In the genomic region with DNA sequence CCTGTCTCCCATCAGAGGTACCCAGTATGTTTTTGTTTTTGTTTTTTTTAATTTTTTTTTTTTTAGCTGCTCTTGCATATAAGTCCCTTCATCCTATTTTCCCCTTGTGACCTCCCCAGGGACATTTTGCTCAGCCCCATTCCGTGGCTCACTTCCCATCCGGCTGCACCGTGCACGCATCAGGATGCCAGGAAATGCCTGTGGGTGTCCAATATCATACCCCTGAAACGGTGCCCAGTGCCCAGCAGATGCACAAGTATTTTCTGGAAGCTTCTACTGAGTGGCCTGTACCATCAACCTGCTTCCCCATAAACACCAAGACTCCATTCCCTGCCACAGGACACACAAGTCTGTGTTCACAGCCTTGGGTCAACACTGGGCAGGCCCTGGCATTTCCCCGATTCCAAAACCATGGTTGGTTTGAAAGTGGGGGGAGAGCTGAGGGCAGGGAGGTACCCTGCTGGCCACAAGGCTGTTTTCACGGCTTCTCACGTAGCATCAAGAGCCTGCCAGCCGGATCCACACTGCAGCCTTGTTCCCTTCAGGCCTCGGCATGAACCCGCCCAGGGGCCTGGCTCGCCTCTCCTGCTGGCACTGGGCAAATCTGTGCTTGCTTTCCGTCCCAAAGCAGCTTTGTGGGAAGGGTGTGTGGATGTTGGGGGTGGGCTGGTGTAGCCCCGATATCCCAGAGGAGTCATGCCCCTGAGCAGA, we compare ENCODE assay signal across 13 mouse cellular contexts. TPM values are rescaled to one million over a fixed set of nuclear protein-coding genes. Genes with fewer than 3 reads are reported as not detected.
DNase-seq lines count a peak whose midpoint lies in the region; ATAC-seq and TF ChIP-seq lines count a peak whose summit lies in the region.
"Had no signal": no experiment of that assay in that cellular context is flagged by ENCODE, and none has a peak within 500 bp of the region (broad histone marks: within the 10 kb centered on the region; RNA-seq: fewer than 3 reads in every experiment).

No protein-coding gene starts in this region.

- intact Hi-C loops in heart, postnatal 25 days (cut with DNase I), result no loop called here

- DNase-seq in cerebellum, adult 8-10 months, result no peak
- DNase-seq in right cerebral cortex, postnatal 10 days (ENCODE audit: low spot score in 2 of 2), result peak; percentile 59 to 70
- no peak for DNase-seq in right cerebral cortex, adult 2 months (ENCODE audit: low spot score in 2 of 2)
- DNase-seq in gastrocnemius, adult 8-10 months (ENCODE audit: low spot score in 2 of 2), result peak; percentile 33 to 54
- no peak for DNase-seq in heart, postnatal 25 days (ENCODE audit: low spot score)
- no peak for DNase-seq in lung, adult 2 months
- DNase-seq: kidney, adult 18-20 months; spleen, adult 18-20 months had no signal

- peak overlapping the region; percentile 51 for H3K4me2 ChIP-seq in myocyte (ENCODE audit: low read depth)

- H3K4me3 ChIP-seq in myocyte, result no peak overlapping the region
- no peak overlapping the region for H3K4me3 ChIP-seq in lung, adult 2 months (replicated peaks; ENCODE audit: extremely low read depth, low read depth, low read length)
- H3K4me3 ChIP-seq: heart, adult 2 months had no signal

- H3K4me1 ChIP-seq in lung, adult 2 months (ENCODE audit: control insufficient read depth, insufficient read depth, low read length), result peaks cover 6% of the 10 kb centered on the region; the same call in 1 of the 2 replicates

- TF ChIP-seq CTCF in lung, adult 2 months (IDR thresholded peaks at IDR 0.05; ENCODE audit: insufficient read depth, low read length), result no peak

- 60% methylated on average over 14 of the region's 14 CpGs for WGBS in lung, adult 2 months

- no peaks in the 10 kb centered on the region for H3K79me2 ChIP-seq in myocyte (ENCODE audit: control insufficient read depth, insufficient read depth)

- no peaks in the 10 kb centered on the region for H3K27me3 ChIP-seq in myocyte (ENCODE audit: control insufficient read depth, insufficient read depth, insufficient read length)

- 0 out of 2 replicates have a peak, but pooled peaks have one; percentile 31 for ATAC-seq in cerebellum, adult (ENCODE audit: insufficient number of reproducible peaks, low FRiP score, low TSS enrichment)

- no peak for TF ChIP-seq POLR2A in myocyte (IDR thresholded peaks at IDR 0.05; ENCODE audit: insufficient read length, low read depth)
- TF ChIP-seq POLR2A in lung, adult 2 months (IDR thresholded peaks at IDR 0.05; ENCODE audit: borderline replicate concordance, extremely low read depth, low read depth, low read length), result no peak

- H3K36me3 ChIP-seq in myocyte (ENCODE audit: control insufficient read depth, insufficient read depth), result no peaks in the 10 kb centered on the region

- H3ac ChIP-seq in myocyte (ENCODE audit: control insufficient read depth, insufficient read length), result no peak overlapping the region

TF ChIP-seq in myocyte, 11 proteins besides CTCF, POLR2A, EP300 and RAD21:
- TF ChIP-seq MYOD1 (IDR thresholded peaks at IDR 0.05; ENCODE audit: control insufficient read depth in 1 of 3, insufficient read length in 2 of 3, low read depth in 2 of 3) (peak in 1 of 3 experiments; percentile 24), SRF (IDR thresholded peaks at IDR 0.05; ENCODE audit: control insufficient read depth, insufficient read length, low read depth) (no peak), MAX (IDR thresholded peaks at IDR 0.05; ENCODE audit: low read depth) (no peak), CEBPB (IDR thresholded peaks at IDR 0.05; ENCODE audit: insufficient read depth, poor library complexity, severe bottlenecking) (no peak)
TF ChIP-seq in myocyte: peak in this region for 1.

RNA-seq across cellular contexts. Expression of gene Rflna, which starts 36.2 kb away (rescaled TPM):
- under 1 TPM in 1 of 4 experiments, not detected in 3; 0.19 TPM for total RNA-seq in gastrocnemius, adult 8-10 months (2022)
- 0.32 TPM for polyA plus RNA-seq in myocyte (2012; fragmentation: generic; extraction: Trizol)
- total RNA-seq in heart, postnatal 25 days (2021), result under 1 TPM; 0.26 to 0.31 TPM
- polyA plus RNA-seq in lung, adult 2 months (2012; rRNA removed), result 20.2 and 26.0 TPM in 2 replicates
- total RNA-seq: common myeloid progenitor, adult 5-6 weeks; liver, adult 2 months had no signal

Comparison
In these comparisons a context has a peak if more than half of its experiments do, and no peak if none do; other contexts are left out.
1. DNase-seq: peak in right cerebral cortex, postnatal 10 days (2 of 2) and gastrocnemius, adult 8-10 months (2 of 2); none in cerebellum, adult 8-10 months (single experiment), right cerebral cortex, adult 2 months (0 of 2), heart, postnatal 25 days (single experiment) and lung, adult 2 months (single experiment).